Mouse (Mus musculus): ENCODE results near the gene Manba. TPM values are rescaled to one million over a fixed set of nuclear protein-coding genes. Genes with fewer than 3 reads are reported as not detected.

The Manba gene
- polyA plus RNA-seq, 2 experiments from 2014 or later: 22.4 to 32.8 TPM

DNA sequence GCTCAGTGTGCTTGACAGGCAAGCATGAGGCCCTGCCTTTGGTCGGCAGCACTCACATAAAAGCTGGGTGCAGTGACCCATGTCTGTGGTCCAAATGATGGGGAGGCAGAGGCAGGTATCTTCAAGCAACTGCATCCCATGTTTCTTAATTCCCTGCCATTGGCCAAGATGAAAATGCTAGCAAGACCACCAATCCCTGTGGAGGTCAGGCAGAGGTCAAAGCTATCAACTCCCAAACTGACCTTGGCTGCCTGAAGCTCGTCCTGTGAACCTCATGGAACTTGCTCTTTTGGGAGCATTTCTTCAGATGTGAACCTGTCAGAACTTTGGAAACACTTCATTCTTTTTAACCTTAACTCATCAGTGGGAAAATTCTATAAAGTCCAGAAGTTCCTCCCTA, 46.4 kb downstream of the Manba start:
- no peak for ATAC-seq

DNA sequence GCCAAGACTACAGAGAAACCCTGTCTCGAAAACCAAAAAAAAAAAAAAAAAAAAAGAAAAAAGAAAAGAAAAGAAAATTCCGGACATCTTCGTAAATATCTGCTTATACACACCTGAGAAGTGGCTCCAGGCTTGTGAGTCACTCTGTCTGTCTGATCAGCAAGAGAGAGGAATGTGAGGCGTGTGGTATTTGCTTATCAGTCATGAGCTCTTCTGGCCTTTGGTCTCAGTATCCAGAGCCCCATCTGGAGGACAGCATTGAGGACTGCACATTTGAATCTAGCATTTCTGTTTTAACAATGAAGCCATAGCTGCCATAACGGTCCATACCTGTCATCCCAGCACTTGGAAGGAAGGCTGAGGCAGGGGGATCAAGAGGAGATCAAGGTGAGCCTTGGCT, 48.7 kb downstream of the Manba start:
- no peak for ATAC-seq

DNA sequence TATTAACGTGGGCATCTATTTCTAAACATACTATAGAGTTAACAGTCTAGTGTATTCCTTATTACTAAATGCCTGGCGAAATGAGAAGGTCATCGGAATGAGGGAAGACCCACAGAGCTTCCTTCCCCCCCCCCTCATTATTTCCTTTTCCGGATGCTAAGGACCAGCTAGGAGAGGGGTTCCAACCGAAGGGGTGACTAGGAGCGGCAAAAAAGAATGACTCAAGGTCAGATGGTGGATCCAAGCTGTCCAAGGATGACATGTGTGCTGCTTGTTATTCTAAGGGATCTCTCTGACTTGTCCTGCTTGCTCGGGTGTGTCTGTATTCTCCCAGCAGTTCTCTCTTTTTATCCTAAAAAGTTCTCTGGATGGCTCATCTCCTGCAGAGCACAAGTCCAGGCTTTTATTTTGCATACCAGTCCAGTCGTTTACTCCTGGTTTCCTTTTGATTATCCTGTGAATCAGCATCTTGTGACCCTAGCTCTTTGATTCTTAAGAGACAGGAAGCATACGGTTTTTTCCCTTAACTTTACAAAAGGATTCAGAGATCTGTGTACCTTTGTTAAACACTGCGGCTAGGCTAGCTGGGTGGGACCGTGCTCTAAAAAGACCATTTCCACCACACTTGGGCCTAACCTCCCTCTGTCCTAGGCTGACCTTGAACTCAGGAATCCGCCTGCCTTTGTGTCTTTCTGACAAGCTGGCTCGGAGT, 61.0 kb downstream of the Manba start:
- ATAC-seq: no peak

DNA sequence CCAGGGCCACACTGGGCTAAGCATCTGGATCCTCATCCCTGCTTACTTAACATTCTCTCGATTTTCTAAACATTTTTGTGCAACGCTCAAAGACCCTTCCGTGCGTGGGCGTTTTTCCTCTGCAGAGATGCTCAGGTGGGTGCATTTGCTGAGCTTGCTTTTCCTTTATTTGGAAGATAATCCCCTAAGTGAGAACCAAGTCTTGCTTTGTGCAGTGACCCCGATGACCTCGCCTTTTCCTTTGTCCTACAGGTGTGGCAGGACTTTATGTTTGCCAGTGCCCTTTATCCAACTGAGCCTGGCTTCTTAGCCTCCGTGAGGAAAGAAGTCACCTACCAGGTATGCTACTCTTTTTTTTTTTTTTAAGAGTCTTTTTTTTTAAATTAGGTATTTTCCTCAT, 61.9 kb downstream of the Manba start:
- no peak for ATAC-seq

DNA sequence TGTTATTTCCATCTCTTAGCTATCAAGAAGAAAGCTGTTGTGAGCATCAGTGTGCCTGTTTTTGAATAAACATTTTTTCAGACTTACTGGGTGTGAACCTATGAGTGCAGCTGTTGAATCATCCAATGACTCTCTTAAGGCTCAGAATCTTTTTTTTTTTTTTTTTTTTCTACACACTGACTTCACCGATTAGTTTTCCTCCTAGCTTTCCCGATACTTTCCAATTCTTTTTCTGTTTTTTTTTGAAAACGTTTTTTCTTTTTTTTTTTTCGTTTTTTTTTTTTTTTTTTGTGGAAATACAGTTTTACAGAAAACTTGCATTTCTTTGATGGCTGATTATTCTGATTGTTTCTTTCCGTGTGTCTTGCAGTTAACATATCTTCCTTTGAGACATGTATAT, 67.5 kb downstream of the Manba start:
- no peak for ATAC-seq

DNA sequence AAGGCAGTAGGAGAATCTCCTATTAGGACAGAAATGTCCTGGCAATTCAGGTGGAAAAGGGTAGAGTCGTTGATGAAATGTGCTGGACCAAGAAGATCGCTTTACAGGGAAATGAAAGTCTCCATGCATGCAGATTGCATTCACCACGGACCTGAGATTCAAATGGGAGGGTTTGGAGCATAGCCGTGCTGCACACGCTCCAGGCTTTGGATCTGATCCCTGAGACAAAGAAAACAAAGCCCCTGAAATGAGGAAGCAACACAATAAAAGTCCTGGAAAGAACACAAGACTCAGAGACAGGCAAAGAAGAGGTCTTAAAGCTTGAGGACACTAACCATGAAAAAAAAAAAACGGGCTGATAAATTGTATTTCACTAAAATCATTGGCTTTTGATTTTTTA, 69.8 kb downstream of the Manba start:
- ATAC-seq: no peak

DNA sequence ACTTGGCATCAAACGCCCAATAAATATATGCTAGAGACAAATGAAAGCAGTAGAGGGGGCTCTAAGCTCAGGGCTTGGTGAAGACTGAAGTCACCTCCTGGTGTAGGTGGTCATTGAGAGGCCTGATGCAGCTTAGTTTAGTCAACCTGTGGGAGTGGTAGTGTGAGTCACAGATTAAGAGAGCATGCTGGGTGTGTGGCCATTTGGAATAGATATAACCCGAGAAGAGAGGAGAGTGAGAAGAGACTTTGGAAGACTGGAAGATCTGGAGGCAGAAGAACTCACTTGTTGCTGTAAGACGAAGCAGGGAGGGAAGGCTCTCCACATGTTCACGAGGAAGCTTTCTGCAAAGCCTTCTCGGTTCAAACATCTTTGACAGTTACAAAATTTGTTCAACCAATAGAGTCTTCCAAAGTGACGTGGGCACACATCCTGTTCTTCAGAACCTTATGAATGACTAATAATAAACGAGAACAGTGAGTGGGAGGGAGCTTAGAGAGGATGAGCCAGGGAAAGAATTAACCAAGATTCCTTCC, 70.7 kb downstream of the Manba start:
- ATAC-seq: peak; percentile 58

DNA sequence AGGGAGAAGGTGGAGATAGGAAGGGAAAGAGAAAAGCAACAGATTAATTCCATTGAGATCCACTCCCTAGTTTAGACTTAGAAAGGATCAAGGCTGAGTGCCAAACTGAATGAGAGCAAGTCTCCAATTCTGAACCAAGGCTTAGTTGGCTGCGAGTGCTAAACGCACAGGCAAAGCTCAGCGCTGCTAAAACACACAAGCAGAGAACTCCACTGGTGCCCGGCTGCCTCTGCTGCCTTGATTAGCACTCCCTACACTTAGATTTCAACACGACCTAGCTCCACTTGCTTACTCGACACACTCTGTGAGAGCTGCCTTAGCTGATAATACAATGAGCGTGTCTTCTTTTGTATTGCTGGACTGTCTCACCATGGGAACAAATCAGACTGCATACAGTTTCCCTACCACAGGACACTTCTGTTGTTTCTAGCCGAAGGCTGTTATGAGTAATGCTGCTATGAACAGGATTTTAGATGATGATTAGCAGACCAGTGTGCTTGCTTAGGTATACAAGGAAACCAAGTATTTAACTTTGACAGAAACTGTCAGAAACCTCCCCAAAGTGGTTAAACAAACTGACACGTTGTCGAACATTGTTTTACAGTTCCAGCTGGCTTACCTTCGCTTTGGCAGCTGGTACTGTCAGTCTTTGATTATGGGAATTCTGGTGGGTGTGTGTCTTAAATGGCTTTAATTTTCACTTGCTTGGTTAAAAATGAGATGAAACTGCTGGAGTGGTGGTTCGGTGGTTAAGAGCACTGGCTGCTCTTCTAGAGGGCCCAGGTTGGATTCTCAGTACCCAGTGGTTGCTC, 71.6 kb downstream of the Manba start:
- ATAC-seq: no peak

DNA sequence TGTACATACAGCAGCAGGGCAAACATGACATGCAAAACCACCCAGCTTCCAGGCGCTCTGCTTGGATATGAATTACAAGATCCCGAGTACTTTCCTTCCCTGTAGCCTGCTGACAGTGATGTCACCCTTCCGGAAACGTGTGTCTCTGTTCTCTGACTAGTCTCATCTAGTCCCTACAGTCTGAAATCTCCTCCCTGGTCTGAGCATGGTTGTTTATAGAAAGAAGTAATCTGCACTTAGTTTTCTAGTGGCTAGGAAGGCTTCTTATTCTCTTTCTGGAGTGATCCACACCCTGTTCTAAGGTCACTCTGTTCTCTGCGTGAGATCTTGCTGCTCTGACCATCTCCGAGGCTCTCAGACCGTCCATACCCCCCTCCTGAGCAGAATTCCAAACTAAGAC, 76.6 kb downstream of the Manba start:
- ATAC-seq: no peak

DNA sequence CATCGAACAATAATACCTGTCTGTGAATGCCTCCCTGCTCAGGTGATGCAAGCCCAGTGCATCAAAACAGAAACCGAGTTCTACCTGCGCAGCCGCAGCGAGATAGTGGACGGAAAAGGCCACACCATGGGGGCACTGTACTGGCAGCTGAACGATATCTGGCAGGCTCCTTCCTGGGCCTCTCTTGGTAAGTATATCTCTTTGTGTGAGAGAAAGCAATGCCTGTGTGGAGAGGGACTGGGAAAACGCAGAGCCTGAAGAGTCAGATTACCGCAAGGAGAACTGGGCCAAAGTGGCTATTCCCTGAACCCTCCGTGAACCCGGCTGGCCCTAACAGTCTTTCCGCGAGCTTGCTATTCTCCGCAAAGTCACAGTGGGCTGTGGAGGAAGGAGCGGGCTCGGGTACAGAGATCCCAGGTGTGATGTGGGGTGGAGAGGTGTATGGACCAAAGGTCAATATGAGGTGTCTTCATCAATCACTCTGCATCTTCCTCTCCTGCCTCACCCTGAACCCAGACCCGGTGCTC, 77.8 kb downstream of the Manba start:
- no peak for ATAC-seq

DNA sequence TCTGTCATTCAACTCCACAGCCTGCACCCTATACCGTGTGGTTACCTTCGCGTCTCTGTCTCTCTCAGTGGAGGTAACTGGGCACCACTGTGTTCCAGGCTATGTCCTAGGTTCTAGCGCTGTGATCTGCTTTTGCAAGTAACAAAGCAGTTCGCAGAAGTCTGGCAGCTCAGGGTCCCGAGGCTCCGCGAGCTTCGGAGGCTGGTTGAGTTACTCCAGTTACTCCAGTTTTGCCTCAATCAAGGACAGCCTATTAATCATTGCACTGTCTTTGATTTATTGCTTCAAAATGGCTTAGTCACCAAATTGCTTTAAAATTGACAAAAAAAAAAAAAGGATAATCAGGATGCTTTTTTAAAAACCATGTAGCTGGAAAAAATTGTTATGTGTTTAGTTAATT, 79.3 kb downstream of the Manba start:
- no peak for ATAC-seq

DNA sequence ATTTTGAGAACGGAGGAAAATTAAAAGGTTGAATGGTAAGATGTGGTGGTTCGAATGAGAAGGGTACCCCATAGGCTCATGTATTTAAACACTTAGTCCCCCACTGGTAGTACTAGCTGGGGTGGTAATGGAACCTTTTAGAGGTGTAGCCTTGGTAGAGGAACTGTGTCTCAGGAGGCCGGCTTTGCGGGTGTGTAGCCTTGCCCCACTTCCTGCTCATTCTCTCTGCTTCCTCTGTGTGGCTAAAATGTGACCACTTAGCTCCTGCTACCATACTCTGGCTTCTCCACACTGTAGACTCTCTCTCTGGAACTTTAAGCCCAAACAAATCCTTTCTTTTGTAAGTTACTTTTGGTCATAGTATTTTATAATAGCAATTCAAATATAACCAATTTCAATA, 79.9 kb downstream of the Manba start:
- no peak for ATAC-seq

DNA sequence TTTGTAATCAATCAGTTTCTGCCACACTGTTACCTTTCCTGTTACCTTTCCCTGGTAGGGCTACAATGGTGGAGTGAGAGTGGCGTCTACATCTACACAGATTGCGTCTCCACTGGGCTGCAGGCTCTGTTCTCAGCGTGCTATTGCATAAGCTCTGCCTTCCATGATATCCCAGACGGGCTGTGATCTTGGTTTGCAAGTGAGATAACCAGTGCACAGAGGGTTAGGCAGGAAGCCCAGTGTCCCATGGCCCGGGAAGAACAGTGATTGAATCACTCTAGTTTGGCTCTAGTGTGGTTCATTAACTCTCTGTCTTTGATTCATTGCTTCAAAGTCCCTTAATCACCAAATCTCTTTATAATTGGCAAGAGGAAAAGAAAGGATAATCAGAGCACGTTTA, 82.5 kb downstream of the Manba start:
- ATAC-seq: no peak

DNA sequence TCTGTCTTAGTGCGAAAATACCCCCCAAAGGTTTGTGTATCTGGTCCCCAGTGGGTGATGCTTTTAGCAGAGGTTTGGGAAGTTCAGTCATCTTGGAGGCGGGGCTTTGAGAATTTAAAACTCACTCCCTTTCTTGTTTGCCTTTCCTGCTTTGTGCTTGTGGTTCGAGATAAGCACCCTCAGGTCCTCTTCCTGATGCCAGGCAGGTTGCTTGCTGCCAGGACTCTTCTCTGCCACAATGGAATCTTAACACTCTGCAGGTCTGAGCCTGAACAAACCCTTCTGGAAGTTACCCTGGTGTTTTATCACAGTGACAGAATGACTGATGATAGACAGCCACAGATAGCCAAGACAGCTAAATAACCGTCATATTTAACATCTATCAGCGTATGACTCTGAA, 83.2 kb downstream of the Manba start:
- ATAC-seq: no peak

DNA sequence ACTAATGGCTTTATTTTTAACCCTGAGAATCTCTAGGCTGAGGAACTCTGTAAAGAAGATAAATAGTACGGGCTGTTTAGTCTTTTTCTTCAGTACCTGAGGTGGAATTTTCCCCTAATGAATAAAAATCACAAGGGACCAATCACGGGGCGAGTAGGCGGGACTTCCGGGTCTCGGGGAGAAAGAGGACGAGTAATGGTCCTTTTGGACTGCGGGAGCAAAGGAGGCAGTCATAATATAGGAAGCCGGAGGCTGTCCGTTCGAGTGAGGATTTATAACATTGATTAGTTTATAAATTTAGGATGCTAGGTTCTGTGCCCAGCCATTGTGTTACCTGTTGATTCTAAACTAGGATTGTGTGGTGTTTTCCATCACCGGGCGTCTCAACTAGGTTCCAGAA, 86.1 kb downstream of the Manba start:
- ATAC-seq: no peak

DNA sequence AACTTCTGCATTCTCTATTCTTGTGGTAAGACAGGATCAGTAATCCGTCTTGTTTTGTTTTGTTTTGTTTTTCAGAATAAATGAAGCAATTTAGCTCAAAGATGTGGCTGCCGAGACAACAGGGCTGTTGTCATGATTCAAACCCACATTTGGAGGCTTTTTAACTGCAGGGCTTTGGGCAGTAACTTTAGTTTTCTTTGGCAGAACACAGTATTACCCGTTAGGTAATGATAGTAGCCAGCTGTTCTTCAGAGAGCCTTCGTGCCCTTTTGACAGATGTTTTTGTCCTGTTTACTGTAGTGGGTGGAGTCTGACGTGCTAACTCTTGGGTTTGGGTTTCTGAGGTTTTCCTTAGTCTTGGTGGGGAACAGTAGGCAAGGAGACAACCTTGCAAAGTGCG, 87.6 kb downstream of the Manba start:
- no peak for ATAC-seq

DNA sequence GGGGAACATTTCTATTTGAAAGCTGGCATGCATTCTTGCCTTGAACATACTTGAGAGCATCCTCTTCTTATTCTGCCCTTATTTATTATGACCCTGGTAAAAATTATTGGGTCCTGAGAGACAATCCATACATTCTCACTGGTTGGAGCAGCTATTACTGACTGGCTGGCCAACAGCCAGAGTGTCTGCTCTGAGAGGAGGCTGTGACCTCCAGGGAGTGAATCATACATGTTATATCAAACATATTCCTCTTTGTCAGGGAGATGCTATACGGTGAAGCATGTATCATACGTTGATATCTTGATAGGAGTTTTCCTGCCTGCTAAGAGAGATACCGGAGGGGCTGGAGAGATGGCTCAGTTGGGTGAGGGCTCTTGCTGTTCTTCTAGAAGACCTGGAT, 89.7 kb downstream of the Manba start:
- no peak for ATAC-seq

DNA sequence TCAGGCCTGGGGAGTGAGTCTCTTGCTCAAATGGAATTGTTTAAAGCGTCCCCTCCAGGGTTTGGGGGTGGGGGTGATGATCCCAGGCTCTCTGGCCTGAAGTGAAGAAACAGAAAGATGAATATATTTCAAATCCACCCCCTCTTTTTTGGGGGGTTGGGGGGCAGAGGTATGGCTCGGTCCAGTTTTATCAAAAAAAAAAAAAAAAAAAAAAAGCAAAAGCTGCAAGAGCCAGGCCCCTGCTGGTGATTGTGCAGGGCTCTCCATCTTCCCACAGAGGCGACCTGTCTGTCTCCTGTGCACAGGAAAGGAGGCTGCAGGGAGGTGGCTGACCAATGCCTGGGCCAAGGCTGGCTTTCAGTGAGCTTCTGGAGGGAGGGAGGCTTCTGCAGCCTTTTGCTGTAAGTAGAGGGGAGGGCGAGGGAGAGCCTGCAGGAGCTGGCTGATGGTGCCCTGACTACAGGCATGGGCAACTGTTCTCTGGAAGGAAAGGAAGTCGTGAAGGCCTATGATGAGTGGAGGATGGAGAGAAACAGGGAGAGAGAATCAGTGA, 93.3 kb downstream of the Manba start:
- ATAC-seq: peak; percentile 8

DNA sequence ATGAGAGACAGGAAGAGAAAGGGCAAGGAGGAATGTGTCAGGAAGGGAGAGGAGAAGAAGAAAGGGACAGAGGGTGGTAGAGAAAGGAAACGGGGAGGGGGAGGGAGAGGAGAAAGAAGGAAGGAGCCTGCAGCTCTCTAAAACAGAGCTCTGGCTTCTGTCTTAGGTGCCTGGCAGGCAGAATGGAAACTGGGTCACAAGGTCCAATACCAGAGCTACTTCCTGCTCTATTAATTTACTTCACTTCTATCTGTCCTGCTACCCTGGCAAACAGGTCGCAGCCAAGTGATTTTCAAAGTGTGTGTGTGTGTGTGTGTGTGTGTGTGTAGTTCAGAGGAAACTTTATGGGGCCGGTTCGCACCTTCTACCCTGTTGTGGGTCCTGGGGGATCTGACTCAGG, 93.8 kb downstream of the Manba start:
- peak; percentile 82 for ATAC-seq

DNA sequence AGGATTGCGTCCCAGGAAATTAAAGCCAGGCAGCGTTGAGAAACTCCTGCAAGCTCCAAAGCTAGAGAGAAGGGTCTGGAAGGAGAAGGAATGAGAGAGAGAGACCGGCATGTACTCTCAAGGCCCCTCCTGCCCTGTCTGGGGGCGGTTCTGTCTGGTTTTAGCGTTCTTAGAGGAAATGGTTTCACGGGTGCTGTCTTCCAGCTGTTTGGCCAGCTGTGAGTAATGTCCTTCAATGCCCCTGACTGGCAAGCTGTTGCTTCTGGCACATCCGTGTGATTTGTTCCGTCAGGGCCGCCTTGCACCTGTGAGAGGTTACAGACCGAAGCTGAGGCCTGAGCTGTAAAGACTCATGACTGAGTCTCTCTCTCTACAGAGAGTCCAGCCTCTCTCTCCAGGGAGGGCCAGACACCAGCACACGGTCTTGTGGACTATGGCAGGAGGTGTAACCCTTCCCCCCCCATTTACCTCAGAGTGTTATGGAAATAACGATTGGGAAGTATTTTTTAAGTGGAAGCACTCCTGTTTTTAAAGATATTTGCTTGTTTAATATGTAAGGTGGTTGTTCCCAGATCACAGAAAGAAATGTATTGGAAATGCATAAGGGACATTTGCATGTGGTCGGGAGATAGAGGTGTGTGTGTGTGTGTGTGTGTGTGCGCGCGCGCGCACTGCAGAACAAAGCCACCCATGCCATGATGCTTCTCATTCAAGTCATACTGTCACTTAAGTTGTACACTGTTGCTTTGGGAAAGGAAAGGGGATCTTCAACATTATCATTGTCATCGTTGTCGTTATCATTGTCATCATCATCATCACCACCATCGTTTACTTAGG, 95.2 kb downstream of the Manba start:
- no peak for ATAC-seq

DNA sequence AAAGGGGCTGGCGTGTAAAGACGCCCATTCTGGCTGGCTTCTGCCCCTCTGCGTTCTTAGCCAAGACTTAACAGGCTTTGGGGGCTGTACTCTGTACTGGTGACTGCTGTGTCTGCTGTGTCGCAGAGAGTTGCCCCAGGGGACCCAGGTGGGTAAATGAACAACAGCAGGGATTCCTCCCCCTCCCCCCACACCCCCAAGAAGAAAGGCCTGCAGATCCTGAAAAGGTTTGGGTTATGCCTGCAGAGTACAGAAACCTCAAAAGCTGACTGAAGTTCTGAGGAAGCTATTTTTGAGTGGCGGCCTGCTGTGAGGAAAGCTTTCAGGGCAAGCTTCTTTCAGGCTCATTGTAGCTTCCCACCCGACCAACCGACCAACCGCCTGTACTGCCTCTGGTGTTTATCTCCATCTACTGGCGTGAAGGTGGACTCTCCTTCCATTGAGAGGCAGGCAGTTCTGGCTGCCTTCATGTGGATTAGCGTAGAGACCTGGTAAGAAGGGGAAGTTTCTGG, 96.3 kb downstream of the Manba start:
- no peak for ATAC-seq

DNA sequence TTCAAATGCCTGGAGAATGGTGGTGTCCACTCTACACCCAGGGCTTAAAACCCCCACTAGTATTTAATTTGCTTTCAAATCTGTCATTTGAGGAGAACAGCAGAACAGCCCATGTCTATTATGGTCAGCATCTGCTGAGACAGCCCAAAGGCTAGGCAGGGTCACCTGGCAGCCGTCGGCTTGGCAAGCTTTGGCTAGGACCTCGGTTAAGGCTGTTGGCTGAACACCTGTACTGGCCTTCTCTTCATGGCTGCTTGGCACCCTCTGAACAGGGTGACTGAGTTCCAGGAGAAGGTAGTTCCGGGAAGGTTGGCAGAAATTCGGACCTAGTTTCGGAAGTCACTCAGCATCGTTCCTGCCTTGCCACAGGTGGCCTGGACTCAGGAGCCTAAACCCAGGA, 96.8 kb downstream of the Manba start:
- no peak for ATAC-seq

Data from CD4-positive, CD25-positive, alpha-beta regulatory T cell, adult 4 months (primary cell).